Mouse (Mus musculus) ovary, postnatal 10 days (tissue): ENCODE measurements around the gene Lsmem1.

Source experiments
- DNase-seq: peaks from one replicate; pipeline ENCODE4 v3.0.0; 2022; ENCODE audit warnings: low spot score

The Lsmem1 gene

DNA sequence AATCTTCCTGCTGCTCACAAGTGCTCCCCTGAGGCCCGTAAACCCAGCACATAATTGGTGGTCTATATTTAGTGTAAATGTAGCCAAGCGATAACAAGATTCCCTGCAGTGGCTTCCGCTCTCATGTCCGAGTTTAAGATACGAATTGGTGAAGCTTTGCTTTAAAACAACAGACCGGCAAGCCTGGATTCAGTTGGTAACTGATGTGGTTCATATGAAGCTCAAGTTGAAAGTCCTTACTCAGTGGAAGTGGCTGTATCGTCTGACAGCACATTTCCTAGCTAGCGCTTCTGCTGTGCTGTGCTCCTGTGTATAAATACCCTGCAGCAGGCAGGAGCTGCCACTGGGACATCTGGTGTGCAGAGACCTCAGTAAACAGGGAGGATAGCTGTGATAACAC lies at the start of gene Lsmem1:
Gene Lsmem1 (minus strand): TSS at position 189 of the 400 bp plus-strand sequence.
- no peak for DNase-seq

DNA sequence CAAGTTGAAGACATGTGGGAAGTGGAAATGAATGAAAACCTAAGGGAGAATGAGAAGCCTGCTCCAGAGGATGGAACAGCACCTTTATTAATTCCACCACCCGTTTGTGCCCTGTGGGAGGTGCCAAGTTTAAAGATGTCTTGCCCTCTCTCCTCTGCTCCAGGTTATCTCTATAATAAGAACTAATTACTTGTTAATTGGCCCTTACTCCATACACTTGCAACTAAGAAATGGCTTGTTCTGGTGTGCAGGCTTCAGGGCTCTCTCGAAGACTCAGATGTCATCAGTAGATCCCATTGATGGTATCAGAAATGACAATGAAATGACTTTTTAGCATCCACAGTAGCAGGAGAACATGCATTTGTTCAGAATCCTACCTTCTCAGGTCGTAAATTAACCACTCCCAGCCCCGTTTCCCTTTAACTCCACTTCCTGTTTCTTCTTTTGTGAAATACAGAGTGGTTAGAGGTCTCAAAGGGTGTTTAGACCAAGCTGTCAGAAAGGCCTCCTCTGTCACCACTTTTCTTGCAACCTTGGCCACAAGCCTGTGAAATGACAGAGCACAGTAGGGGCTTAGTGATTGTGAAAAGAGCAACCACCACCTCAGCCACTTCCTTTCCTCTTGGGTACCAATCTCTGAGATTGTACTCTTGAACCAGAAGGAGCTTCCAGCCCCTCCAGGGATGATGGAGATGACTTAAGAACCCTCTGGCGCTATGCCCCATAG lies 49.3 kb upstream of the Lsmem1 start, which contains the start of gene Ifrd1:
Gene Ifrd1 (minus strand): TSS at position 51 of the 727 bp plus-strand sequence.
- no peak for DNase-seq

DNA sequence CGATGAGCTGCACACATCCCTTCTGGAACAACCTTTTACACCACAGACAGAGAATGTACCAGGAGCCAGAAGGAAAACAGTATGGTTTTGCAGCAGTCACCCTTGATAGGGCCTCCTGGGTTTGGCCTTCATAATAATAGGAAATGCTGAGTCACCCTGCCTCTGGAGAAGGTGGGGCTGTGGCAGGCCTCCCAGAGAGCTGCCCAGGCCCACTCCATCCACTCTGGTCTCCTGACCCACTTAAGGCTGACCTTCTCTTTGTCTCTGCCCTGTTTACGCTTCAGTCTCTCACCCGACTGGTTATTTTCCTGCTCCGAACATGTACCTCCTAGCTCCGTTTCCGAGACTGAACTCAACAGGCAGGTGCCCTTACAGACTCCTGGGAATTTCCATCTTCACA lies 48.7 kb upstream of the Lsmem1 start:
- DNase-seq, result no peak

DNA sequence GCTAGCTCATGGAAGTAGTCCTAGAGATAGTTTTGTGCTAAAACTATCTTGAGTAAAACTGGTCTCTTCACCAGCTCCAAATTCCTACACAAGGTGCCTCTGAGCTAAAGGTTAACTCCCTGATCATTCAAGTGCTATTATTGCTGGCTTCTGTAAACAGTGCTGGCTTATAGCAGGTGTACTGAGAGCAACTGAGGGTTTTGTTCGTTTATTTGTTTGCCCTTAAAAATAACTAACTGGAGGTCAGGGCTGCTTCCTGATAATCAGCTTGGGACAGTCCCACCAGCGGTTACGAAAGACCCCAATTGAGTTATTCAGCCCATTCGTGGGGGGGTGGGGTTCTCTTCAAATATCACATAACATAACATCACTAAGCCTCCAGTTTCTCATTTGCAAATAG lies 48.1 kb upstream of the Lsmem1 start:
- no peak for DNase-seq

DNA sequence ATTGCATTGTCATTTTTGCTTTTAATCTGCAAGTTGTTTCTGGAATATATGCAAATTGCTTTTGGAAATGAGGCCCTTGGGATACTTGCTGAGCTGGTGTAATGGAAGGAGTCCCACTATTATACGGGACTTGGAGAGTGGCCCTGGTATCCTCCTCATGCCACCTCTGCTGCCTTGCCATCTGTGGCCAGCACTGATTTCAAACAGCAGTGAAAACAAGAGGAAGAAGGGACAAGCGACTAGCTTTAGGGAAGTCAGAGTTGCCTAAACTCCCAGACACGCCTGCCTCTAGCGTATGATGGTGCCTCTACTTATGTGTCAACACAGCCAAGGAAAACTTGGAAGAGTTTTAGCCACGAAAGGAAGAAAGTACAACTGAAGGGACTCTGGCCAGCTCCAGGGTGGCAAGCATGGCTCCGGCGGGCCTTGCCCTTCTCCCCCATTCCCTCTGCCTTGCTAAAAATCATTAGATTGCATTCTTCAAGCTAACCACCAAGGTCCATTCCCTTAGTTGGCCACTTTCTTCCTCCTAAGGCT lies 46.2 kb upstream of the Lsmem1 start:
- no peak for DNase-seq

DNA sequence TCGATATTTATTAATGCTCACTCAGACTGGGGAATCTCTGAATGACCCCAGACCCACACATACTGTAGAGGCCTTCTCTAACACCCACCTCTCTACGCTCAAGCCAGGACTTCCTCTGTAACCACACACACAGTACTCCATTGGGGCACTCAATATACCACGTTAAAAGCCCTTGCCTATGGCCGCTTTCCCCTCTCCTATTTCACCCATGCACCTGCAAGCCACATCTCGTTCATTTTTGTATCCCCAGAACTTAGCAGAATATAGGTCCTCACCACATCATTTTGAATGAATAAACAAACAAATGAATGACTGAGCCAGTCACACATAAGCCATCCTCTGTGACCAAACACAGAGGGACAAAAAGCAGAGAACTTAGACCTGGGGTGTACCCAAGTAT lies 45.6 kb upstream of the Lsmem1 start:
- no peak for DNase-seq

DNA sequence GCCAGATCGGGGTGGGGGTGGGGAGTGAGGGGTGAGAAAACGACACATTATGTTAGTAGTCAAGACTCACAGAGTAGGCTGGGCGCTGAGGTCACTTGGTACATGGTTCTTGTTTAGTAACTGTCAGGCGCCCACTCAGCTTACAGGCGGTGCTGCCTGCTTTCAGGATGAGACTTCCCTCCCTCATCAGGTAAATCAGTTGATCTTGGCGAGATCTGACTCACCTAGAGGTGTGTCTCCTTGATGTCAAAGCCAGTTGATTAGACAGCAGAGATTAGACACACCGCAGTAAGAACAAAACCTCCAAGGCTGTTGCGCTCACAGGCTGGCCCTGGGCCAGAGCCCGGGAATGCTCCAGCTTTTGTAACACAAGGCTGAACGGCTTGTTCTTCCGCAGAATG lies 44.5 kb upstream of the Lsmem1 start:
- peak; percentile 33 for DNase-seq

DNA sequence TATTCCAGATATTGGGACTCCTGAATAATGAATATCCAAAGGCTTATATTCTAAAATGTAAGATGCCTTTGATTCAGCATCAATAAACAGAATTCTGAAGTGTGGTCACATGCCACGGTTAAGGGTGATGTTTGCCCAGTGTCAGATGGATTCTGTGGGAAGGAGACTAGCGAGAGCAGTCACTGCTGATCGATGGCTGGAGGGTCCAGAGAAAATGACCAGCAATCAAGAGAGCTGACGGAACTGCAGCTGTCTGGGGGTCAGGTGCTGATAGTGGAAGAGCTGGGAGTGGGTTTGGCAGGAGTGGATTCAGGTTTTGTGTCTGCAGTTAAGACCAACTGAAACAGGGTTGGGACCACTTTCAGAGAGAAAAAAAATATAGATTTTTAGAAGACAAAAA lies 44.0 kb upstream of the Lsmem1 start:
- no peak for DNase-seq

DNA sequence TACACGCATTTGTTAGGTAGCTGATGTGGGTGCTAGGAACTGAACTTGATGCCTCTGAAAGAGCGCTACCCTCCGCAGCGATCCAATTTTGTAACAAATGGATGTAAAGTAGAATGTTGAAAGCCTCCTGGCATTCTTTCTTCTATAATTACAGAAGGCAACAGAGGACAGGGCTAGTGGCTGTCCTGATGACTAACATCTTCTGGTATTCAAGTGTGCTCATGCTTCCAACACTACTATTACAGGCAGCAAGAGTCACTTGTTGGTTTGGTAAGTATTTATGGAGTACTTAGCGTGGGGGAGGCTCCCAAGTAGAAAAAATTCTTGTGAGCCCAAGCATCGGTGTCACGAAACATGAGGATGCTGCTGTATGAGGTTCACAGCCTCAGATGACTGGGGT lies 39.9 kb upstream of the Lsmem1 start:
- no peak for DNase-seq

DNA sequence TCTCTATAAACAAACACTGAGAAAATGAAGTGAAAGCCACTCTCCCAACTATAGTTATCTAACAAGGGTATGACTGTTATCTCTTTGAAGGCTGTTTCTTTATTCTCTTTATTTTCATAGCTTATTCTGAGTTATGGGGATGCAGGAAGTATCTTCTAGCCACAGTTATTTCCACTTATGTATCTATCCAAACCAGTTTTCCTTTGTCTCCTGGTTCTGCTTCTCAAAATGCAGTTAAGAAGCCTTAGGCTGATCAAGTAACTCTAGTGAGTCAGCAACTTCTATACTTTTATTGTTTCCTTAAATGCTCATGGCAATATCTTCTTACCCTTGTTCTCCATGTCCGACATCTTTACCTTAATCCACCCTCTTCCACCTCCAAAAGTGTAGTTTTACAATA lies 32.9 kb upstream of the Lsmem1 start:
- no peak for DNase-seq

DNA sequence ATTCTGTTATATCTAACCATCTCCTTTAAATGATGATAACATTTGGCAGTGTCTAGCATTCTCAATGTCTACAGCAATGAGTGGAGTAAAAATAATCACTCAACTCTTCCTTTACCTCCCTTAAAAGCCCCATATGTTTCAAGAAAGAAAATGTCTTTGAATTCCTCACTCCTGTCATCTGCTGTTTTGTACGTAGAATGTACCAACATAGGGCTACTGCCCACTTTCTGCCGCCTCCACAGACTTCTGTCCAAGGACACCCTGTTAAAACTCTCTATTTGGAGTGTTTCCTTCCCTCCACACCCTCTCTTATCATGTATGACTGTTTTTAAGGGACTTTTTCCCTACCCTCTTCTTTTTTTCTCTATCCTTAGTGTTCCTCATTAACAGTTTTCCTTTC lies 32.3 kb upstream of the Lsmem1 start:
- DNase-seq, result no peak

DNA sequence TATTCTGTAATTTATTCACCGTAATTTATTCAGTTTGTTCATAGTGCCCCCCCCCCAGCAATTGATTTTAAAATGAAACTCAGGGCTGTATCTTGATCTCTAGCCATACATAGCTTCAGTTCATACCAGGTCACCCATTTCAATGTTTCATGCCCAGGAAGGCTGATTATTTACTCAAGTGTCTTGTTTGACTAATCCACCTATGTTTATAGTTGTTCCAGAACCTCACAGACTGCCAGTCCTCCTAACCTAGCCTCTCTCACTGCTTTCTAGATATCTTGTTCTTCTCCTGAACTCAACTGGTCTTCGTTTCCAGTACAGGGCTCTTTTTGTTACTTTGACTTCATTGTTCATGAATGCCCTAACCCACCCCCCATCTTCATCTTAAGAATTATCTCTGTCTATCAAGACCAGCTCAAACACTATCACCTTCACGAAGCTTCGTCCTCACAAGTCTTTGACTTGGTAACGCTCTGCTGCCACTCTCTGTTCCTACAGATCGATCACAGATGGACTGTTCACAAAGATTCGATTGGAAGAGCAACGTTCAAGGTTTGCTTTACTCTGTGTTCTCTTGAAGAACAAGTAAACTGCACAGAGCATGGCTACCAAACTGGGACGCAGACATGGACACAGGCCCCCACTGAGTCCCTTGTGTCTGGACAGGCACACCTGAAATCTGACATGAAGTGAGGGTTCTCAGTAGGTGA lies 25.0 kb upstream of the Lsmem1 start:
- DNase-seq, result no peak

DNA sequence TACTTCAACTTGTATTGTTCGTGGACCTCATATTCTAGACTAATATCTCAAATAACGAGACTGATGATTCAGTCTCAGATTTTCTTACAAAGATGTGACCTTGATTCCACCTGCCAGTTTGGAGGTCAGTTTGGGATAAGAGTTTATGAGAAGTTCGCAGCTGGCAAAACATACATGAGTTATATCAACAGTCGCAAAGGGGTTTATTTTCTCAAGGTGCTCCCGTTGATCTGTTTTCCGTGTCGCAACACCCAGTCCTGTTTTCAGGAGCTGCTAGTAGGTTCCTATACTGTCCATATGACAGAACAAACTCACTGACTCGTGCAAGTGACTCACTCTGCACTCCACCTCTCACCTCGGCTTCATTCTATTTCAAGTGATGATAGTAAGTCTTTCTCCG lies 24.4 kb upstream of the Lsmem1 start:
- no peak for DNase-seq

DNA sequence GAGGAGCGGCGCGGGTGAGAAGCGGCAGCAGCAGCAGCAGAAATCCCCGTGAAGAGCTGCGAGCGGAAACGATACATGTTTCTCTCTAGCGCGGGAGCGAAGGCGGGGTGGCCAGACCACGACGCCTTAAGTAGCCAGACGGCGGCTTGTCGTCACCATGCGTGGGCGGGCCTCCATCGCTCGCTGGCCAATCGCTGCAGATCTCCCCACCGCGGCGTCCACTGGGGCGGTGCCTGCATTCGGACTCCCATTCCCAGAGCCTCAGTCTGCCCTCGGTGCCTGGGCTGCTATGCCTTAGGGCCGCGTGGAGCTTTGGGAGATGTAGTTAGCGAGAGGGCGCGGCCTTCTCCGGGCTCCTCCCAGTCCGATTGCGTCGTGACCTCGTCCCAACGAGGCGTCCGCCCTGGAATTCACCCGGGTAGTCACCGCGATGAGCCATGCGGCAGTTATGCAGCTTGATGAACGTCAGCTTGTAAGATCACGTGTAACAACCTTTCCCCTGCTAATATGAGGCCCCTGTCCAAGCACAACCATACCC lies 23.9 kb upstream of the Lsmem1 start:
- DNase-seq, result peak; percentile 96

DNA sequence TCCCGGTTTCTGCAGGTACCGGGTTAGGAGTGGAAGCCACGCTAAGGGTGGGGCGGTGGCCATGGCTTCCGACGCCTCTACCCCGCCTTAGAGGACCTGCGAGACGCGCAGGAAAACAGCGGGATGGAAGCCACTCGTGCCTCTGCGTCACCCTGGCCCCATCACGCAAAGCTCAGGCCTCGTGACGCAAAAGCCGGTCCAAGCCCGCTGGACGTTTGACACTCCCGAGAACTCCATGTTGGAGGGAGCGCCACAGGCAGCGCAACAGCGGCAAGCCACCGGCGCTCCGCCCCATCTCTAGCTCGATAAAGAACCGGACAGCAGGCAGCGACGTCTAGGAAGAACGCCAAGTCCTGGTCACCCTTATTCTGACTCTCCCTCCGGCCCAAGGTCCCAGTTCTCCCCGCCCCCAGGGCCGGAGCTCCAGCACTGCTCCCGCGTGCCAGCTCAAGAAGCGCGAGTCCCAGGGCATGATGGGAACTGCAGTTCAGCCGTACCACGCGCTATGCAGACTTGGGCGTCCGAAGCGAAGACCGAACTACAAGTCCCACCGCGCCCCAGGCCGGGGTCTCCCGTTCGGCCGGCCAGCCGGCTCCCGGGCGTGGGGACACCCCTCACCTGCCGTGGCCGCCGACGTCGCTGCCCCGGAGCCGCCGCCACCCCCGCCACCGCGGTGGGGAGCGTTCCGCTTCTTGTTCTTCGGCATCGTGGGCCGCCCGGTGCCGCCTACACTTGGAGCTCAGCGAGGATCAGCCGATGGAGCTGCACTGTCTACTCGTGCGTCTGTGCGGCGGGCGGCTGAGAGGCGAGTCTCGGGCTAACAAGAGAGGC lies 23.2 kb upstream of the Lsmem1 start:
- DNase-seq, result peak; percentile 80

DNA sequence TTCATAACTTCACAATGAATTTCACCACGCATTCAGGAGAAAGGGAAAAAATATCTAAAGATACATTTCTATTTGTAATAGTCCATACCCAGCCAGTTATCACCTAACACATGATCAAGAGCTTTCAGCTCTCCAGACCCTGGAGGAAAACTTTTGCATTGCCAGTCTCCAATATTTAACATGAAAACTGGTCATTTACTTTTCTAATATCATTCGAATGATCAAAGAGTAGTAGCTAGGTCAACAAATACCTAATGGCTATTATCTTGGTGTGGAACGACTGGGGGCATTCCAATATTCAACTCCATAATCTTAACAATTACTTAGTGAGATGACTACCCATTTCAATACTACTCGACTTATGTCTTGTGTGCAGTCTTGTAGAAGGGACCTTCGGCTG lies 22.3 kb upstream of the Lsmem1 start:
- DNase-seq, result no peak

DNA sequence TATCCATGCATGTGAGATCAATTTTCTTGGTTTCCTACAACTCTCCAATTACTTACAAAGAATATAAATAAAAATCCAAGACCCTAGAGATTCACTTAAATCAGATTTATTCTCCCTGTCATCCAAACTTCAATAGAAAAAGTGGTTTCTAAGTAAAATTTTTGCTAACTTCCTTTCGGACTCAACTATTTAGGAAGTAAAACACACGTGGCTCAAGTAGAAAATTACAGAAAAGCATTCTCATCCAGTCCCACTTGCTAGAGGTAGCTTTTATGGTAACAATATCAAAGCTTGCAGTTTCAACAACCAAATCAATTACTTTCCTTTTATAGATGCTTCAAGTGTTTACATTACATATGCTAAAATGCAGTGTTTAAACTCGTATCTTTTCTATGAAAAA lies 21.6 kb upstream of the Lsmem1 start:
- no peak for DNase-seq

DNA sequence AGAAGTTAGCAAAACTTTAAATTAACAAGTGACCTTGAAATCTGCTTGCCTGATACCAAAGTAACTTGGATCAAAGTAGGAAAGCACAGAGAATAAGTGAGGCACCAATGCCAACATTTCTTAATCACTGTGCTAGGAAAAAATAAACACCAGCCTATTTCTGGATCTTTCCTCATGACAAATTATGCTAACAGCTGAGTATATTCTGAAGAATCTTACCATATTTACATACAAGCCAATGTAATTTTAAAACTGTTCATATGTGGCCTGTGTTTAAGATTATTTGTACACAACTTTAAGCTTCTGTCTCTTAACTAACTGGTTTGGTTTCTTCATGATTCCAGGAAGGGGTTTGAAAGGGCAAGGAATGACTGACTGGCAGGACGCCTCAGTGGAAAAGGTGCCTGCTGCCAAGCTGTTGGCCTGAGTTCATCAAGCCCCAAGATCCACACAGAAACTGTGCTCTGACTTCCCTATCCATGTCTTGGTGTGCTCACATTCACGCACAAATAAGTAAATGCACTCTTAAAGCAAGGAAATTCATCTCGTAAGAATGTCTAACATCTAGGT lies 20.8 kb upstream of the Lsmem1 start:
- no peak for DNase-seq

DNA sequence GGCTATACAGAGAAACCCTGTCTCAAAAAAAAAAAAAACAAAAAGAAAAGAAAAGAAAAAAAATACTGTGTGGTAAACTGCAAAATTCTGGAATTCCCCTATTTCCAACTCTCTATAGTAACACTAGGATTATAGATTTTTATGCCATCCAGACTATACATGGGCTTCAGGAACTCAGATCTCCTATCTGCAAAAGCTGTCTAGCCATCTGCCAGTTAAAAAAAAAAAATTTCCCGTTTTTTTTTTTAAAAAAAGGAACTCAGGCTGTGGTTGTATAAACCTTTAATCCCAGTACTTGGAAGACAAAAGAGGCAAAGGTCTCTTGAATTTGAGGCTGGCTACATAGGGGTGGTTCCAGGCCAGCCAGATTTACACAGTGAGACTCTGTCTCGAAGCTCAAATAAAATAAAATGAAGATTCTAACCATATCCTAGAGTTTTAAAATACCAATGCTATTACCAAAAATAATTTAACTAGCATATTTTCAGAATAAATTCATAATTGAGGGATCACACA lies 19.2 kb upstream of the Lsmem1 start:
- no peak for DNase-seq

DNA sequence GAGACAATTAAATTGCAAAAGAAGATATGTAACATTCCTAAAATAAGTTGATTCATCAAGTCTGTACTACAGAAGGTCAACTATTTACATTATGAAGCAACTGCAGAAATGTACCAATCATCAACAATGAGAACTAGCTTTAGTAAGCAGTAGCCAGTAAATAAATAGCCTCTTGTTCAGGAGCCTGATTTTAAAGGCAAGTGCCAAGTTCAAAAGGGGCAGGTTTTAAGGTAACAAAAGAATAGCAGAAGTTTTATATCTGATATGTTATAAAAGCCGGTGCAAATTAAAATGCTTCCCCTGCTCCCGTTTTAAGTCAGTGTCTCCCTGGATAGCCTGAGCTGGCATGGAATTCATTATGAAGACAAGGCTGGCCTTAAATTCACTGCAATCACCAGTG lies 18.5 kb upstream of the Lsmem1 start:
- DNase-seq, result no peak
